Mouse (Mus musculus) MEL-GATA-1-ER (cell line): ENCODE data around the gene Klc1.

Source experiments
- DNase-seq: peaks from one replicate; pipeline ENCODE4 v3.0.0-alpha.2; 2012; ENCODE audit warnings: low read depth; ENCODE audit errors: extremely low read depth

The Klc1 gene

GRCm38 (mm10) chr12:111851235-111851634 lies 92.6 kb downstream of the Klc1 start:
- DNase-seq = no peak

- no peak for DNase-seq
Measured at GRCm38 (mm10) chr12:111851745-111852144, 93.1 kb downstream of the Klc1 start.

DNA sequence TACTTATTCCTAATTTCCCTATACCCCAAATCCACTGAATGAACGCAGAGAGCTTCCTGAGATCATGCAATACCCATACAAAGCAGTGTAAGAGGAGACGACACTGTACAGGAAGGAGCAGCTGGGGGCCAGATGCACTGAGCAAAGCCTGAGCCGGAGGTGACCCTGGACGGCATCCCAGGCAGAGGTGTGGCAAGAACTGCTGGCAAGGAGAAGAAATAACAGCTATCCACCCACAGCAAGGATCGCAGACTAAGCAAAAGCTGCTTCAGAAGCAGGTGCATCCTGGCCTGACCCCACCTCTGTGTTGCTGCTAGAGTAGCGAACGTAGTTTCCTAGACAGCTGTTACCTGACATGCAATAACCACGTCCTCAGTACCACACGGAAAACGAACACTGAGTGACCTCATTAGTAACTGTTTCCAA lies 94.4 kb downstream of the Klc1 start:
- DNase-seq = no peak

GRCm38 (mm10) chr12:111853546-111853945 lies 94.9 kb downstream of the Klc1 start:
- DNase-seq = no peak

GRCm38 (mm10) chr12:111855448-111855847 lies 96.8 kb downstream of the Klc1 start:
- no peak for DNase-seq
